Mouse (Mus musculus) frontal cortex, postnatal 14 days (tissue): ENCODE data around the gene Gm45208.
"Not testable (repeated sequence)": the region's sequence is repeated elsewhere in the genome, so short reads cannot be mapped to it uniquely, and the experiment has no call there.

ENCODE experiments used
- DNase-seq, 2 experiments: peaks; one replicate each; pipeline ENCODE4 v3.0.0; 2022; ENCODE audit warnings: low spot score in 2 of 2

The Gm45208 gene

GRCm38 (mm10) chrX:7727176-7727575 lies 5.1 kb downstream of the Gm45208 start:
- no peak for DNase-seq

GRCm38 (mm10) chrX:7728215-7728921 lies 6.3 kb downstream of the Gm45208 start, which contains the start of gene Praf2:
Gene Praf2, plus strand, starts transcription at chrX:7728439.
- DNase-seq: peak; percentile 76

GRCm38 (mm10) chrX:7728922-7729265 lies 6.8 kb downstream of the Gm45208 start:
- DNase-seq: no peak

GRCm38 (mm10) chrX:7733571-7734156 lies 11.6 kb downstream of the Gm45208 start:
- DNase-seq: peak in 1 of 2 experiments; percentile 45

- no peak for DNase-seq
Observed at GRCm38 (mm10) chrX:7739336-7740081, 17.5 kb downstream of the Gm45208 start.

GRCm38 (mm10) chrX:7740082-7740819 lies 18.2 kb downstream of the Gm45208 start:
- DNase-seq: no peak

GRCm38 (mm10) chrX:7741103-7741502 lies 19.1 kb downstream of the Gm45208 start:
- DNase-seq: no peak

- no peak for DNase-seq
Observed at GRCm38 (mm10) chrX:7743470-7743869, 21.4 kb downstream of the Gm45208 start.

GRCm38 (mm10) chrX:7744940-7745339 lies 22.9 kb downstream of the Gm45208 start:
- DNase-seq: no peak

- DNase-seq: no peak
Observed at GRCm38 (mm10) chrX:7745429-7745828, 23.4 kb downstream of the Gm45208 start.

- DNase-seq: peak; percentile 57 to 59
Observed at GRCm38 (mm10) chrX:7750432-7751116, 28.5 kb downstream of the Gm45208 start, which contains the start of gene Ccdc120. Gene Ccdc120, minus strand, starts transcription at chrX:7750905.

GRCm38 (mm10) chrX:7753627-7754026 lies 31.6 kb downstream of the Gm45208 start:
- DNase-seq: not testable (repeated sequence)

- peak; percentile 85 to 89 for DNase-seq
Observed at GRCm38 (mm10) chrX:7762137-7762920, 40.3 kb downstream of the Gm45208 start, which contains the start of gene Tfe3. Gene Tfe3, plus strand, starts transcription at chrX:7762560.

- DNase-seq: no peak
Observed at GRCm38 (mm10) chrX:7762921-7763197, 40.8 kb downstream of the Gm45208 start.

- peak in 1 of 2 experiments; percentile 28 for DNase-seq
Observed at GRCm38 (mm10) chrX:7763631-7764393, 41.8 kb downstream of the Gm45208 start.

- no peak for DNase-seq
Observed at GRCm38 (mm10) chrX:7764657-7765280, 42.7 kb downstream of the Gm45208 start.

GRCm38 (mm10) chrX:7765281-7765670 lies 43.2 kb downstream of the Gm45208 start:
- no peak for DNase-seq

- no peak for DNase-seq
Observed at GRCm38 (mm10) chrX:7765764-7766163, 43.7 kb downstream of the Gm45208 start.

GRCm38 (mm10) chrX:7769302-7770017 lies 47.4 kb downstream of the Gm45208 start:
- no peak for DNase-seq
